Mouse (Mus musculus) heart, embryonic 16.5 days (tissue): ENCODE data around the gene E2f2. TPM values are rescaled to one million over a fixed set of nuclear protein-coding genes. Genes with fewer than 3 reads are reported as not detected.

ENCODE experiments used
- ATAC-seq: fragments of 200-750 bp; cut with Nextera tagmentation; replicated peaks from 2 replicates; pipeline ENCODE4 v1.8.0; 2017; ENCODE audit warnings: moderate number of reproducible peaks; ENCODE audit not compliant: insufficient read depth, low FRiP score; ENCODE audit errors: extremely low read depth
- H3K27ac ChIP-seq: fragments of 300-500 bp; sonication (generic); 2 replicates; pipeline ENCODE4 v1.5.1; 2014; ENCODE audit warnings: mild to moderate bottlenecking, low read length, control low read depth, moderate library complexity
- H3K27me3 ChIP-seq: fragments of 300-500 bp; sonication (generic); 2 replicates; pipeline ENCODE4 v1.6.1; 2014; ENCODE audit warnings: low read length, mixed read lengths; ENCODE audit not compliant: control insufficient read depth, insufficient read depth
- H3K36me3 ChIP-seq: fragments of 300-500 bp; sonication (generic); 2 replicates; pipeline ENCODE4 v1.6.1; 2014; ENCODE audit not compliant: control insufficient read depth, insufficient read depth
- H3K4me1 ChIP-seq: fragments of 300-500 bp; sonication (generic); 2 replicates; pipeline ENCODE4 v1.6.1; 2014; ENCODE audit warnings: low read length, mixed read lengths; ENCODE audit not compliant: control insufficient read depth, insufficient read depth
- H3K4me2 ChIP-seq: fragments of 300-500 bp; sonication (generic); 2 replicates; pipeline ENCODE4 v1.6.1; 2014; ENCODE audit warnings: low read depth, mild to moderate bottlenecking, control low read depth, low read length
- H3K4me3 ChIP-seq: fragments of 300-500 bp; sonication (generic); 2 replicates; pipeline ENCODE4 v1.5.1; 2014; ENCODE audit warnings: mild to moderate bottlenecking, control low read depth, low read length
- H3K9ac ChIP-seq: fragments of 300-500 bp; sonication (generic); 2 replicates; pipeline ENCODE4 v1.6.1; 2014; ENCODE audit warnings: low read length, control low read depth
- H3K9me3 ChIP-seq: fragments of 300-500 bp; sonication (generic); replicated peaks from 2 replicates; pipeline ENCODE4 v1.6.1; 2016; ENCODE audit warnings: low read length; ENCODE audit not compliant: control insufficient read depth
- WGBS: fragments of 180-500 bp; shearing (Covaris S2); extraction: QIAGEN DNeasy Blood & Tissue Kit; methylation state at CpG from one replicate; pipeline ENCODE4 v1.1.7; 2014; 5-methylcytosine and 5-hydroxymethylcytosine counted together
- polyA plus RNA-seq: library from polyadenylated mRNA; unstranded; fragments of >200 nt; fragmentation: Nextera tagmentation; extraction: Ambion mirVana; gene quantifications from 2 replicates; pipeline ENCODE4 v1.2.1, GENCODE M21; 2015

Gene E2f2
- polyA plus RNA-seq, 1 experiment from 2014 or later = 11.0 TPM

DNA sequence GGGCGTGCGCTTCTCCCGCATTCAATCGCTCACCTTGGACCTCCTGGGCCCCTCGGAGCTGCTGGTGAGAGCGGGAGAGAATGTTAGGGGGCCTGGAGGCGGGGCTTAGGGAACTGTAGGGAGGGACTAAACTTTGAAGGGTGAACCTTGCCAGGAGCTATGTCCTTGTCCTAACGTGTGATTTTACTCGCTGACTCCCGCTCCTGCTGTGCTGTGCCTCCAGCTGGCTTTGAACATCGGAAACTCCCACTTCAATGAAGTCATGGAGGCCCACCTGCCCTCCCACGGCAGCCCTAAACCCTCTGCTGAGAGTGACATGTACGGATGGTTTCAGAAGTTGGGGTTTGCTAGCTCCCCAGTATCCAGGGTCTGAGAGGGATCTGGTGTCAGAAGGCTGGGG, 66.5 kb downstream of the E2f2 start:
- no peaks in the 10 kb centered on the region for H3K4me1 ChIP-seq
- no peak overlapping the region for H3K27ac ChIP-seq
- no peak overlapping the region; the same call in 1 of the 2 replicates for H3K4me2 ChIP-seq
- H3K9ac ChIP-seq = no peak overlapping the region
- H3K4me3 ChIP-seq = no peak overlapping the region
- H3K36me3 ChIP-seq = no peaks in the 10 kb centered on the region
- no peaks in the 10 kb centered on the region for H3K9me3 ChIP-seq
- ATAC-seq = no peak
- WGBS = 27% methylated on average over 13 of the region's 13 CpGs
- H3K27me3 ChIP-seq = peaks cover 16% of the 10 kb centered on the region

DNA sequence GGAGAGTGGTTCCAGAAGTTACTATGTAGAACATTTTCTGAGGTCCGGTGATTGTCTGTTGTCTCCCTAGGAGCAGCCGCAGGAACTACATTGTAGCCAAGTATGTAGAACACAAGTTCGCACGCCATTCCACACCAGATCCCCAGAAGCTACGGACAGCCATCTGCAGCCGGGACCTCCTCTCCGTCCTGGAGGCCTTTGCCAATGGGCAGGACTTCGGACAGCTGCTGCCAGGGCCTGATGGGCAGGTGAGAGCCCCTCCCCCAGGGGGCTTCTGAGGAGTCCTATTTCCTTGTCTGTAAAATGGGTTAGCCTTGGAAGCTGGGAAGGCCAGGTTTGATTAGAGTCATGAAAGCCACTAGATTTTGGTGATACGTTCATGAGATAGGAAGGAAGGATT, 66.9 kb downstream of the E2f2 start:
- Histone ChIP-seq H3K9me3 (no peaks in the 10 kb centered on the region), H3K36me3 (no peaks in the 10 kb centered on the region), H3K27me3 (peaks cover 16% of the 10 kb centered on the region), H3K27ac (no peak overlapping the region), H3K9ac (no peak overlapping the region), H3K4me3 (no peak overlapping the region), H3K4me1 (no peaks in the 10 kb centered on the region), H3K4me2 (no peak overlapping the region)
- 76% methylated on average over 9 of the region's 9 CpGs for WGBS
- no peak for ATAC-seq

DNA sequence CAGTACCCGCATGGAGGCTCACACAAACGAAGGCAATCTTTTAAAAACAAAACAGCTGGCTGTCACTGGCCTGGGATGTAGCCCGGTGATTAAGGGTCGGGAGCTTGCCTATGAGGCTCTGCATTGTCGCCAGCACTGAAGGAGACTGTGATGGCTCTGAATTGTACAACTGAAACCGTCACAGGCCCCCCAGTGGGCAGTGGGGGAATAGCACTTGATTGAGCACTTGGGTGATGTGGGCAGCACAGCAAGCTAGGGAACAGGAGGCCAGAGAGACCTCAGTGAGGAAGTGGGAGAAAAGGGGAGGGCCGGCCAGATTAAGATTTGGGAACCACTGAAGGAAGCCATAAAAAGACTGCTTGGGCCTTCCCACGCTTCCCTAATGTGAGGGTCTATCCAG, 67.4 kb downstream of the E2f2 start:
- no peaks in the 10 kb centered on the region for H3K36me3 ChIP-seq
- H3K9ac ChIP-seq = no peak overlapping the region
- no peaks in the 10 kb centered on the region for H3K9me3 ChIP-seq
- no peak overlapping the region for H3K4me3 ChIP-seq
- no peaks in the 10 kb centered on the region for H3K4me1 ChIP-seq
- H3K27ac ChIP-seq = no peak overlapping the region
- peaks cover 16% of the 10 kb centered on the region for H3K27me3 ChIP-seq
- no peak overlapping the region for H3K4me2 ChIP-seq
- ATAC-seq = no peak; the same call in 1 of the 2 replicates
- 15% methylated on average over 8 of the region's 8 CpGs for WGBS

DNA sequence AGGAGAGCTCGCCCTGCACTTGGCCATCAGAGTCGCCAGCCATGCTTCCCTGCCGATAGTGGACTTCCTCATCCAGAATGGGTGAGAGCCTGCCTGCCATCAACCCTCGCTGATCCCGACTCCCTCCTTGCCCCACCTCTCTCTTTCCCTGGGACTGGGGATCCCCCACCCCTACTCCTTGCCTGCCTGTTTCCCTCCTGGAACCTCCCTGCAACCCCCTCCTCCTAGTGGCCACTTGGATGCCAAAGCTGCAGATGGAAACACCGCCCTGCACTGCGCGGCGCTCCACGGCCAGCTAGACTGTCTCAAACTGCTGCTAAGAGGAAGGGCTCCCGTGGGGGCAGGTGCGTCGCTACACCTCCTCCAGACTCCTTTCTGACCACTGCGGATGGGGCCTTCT, 67.9 kb downstream of the E2f2 start:
- ATAC-seq = no peak
- no peak overlapping the region for H3K4me2 ChIP-seq
- no peak overlapping the region for H3K4me3 ChIP-seq
- no peak overlapping the region for H3K27ac ChIP-seq
- no peaks in the 10 kb centered on the region for H3K9me3 ChIP-seq
- H3K9ac ChIP-seq = no peak overlapping the region
- no peaks in the 10 kb centered on the region for H3K4me1 ChIP-seq
- 65% methylated on average over 14 of the region's 14 CpGs for WGBS
- H3K27me3 ChIP-seq = peaks cover 16% of the 10 kb centered on the region
- no peaks in the 10 kb centered on the region for H3K36me3 ChIP-seq

DNA sequence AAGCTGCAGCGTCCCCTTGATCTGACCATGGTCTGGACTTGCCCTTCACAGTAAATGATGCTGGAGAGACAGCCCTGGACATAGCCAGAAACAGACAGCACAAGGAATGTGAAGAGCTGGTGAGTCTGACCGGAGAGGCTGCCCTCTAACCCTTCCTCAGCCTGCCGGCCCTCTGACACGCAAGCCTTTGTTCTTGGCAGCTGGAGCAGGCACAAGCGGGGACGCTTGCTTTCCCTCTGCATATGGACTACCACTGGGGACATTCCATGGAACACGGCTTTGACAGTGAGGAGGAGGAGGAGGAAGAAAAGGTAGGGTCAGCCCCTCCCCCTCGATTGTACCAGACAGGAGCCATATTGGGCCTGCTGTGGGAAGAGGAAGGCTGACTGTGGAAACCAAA, 68.8 kb downstream of the E2f2 start:
- no peak for ATAC-seq
- Histone ChIP-seq H3K27ac (no peak overlapping the region), H3K27me3 (peaks cover 18% of the 10 kb centered on the region), H3K4me3 (no peak overlapping the region), H3K4me2 (no peak overlapping the region), H3K4me1 (no peaks in the 10 kb centered on the region; the same call in 1 of the 2 replicates), H3K36me3 (no peaks in the 10 kb centered on the region), H3K9ac (no peak overlapping the region), H3K9me3 (no peaks in the 10 kb centered on the region)
- 66% methylated on average over 8 of the region's 8 CpGs for WGBS

DNA sequence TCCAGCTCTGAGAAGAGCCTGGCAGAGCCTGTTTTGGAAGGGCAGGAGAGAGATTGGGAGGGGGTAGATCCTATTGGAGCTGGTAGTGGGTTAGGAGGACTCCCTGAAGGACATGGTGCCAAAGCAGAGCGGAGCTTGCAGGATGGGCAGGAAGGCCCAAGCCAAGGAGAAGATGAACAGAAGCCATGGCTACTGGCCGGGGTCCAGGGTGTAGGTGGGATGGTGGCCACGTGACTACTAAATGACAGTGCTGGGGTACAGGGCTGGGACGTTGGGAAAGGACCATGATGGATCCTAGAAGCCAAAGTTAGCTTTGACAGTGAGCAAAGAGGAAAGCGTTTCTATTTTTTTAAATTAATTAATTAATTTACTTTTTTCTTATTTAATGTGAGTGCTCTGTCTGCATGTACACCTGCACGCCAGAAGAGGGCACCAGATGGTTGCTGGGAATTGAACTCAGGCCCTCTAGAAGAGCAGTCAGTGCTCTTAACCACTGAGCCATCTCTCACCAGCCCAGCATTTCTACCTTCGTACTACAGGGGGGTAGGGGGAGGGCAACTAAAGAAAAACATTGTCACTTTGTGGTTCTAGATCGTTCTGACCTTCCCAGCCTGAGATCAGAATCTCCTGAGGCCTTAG, 70.0 kb downstream of the E2f2 start:
- H3K9ac ChIP-seq = no peak overlapping the region
- H3K4me1 ChIP-seq = peaks cover 10% of the 10 kb centered on the region
- H3K27me3 ChIP-seq = peaks cover 22% of the 10 kb centered on the region
- no peak overlapping the region for H3K4me2 ChIP-seq
- H3K27ac ChIP-seq = no peak overlapping the region
- H3K36me3 ChIP-seq = no peaks in the 10 kb centered on the region
- 43% methylated on average over 8 of the region's 8 CpGs for WGBS
- H3K9me3 ChIP-seq = no peaks in the 10 kb centered on the region
- no peak for ATAC-seq
- H3K4me3 ChIP-seq = no peak overlapping the region

DNA sequence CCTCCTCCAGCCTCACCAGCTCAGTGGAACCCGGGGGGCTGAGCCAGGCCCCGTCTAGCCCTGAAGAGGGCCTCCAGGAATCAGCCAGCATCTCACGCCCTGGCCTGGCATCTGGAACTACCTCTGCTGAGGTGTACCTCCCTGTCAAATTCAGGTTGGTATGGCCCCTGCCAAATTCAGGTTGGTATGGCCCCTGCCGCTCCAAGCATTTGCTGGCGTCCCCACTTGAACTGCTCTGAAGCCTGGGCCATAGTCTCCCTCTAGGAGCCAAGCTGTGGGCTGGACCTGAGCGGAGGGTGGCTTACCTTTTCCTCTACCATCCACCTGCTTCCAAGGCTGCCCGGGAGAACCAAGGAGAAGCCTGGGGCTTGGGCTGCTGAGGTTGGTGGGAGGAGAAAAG, 70.5 kb downstream of the E2f2 start:
- no peak for ATAC-seq
- Histone ChIP-seq H3K4me1 (peaks cover 14% of the 10 kb centered on the region), H3K36me3 (no peaks in the 10 kb centered on the region), H3K4me2 (no peak overlapping the region), H3K27ac (no peak overlapping the region), H3K9ac (no peak overlapping the region), H3K4me3 (no peak overlapping the region), H3K9me3 (no peaks in the 10 kb centered on the region), H3K27me3 (peaks cover 19% of the 10 kb centered on the region)
- WGBS = 78% methylated on average over 7 of the region's 7 CpGs

DNA sequence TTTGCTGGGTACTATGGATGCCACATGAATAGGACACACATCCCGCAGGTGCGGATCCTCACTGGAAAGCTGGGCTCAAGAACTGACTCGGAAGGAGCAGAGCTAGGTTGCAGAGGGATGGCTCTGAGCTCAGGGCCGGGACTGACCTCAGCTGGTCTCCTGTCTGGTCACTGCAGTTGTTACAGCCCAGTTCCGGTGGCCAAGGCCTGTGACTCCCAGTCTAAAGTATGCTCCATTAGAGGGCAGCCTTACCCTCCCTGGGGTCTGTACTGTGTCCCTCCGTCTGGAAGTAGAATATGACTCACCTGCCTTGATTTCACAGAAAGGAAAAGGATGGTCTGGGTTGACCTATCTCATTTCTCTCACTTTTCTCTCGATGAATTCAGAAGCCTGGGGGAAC, 72.0 kb downstream of the E2f2 start:
- Histone ChIP-seq H3K36me3 (no peaks in the 10 kb centered on the region), H3K9me3 (no peaks in the 10 kb centered on the region), H3K9ac (no peak overlapping the region), H3K27ac (no peak overlapping the region), H3K4me3 (no peak overlapping the region), H3K27me3 (peaks cover 13% of the 10 kb centered on the region), H3K4me2 (no peak overlapping the region), H3K4me1 (peaks cover 18% of the 10 kb centered on the region)
- no peak for ATAC-seq
- whole genome bisulfite sequencing = 62% methylated on average over 7 of the region's 7 CpGs
